Mouse (Mus musculus): ENCODE measurements at regions not wholly inside any gene's neighbourhood (a gene's known extent, or its start where the extent isn't known, plus 50 kb on each side); places are given as distances from the start of the nearest gene placed in this dataset.

GRCm38 (mm10) chr13:101625922-101626321, 142.1 kb downstream of the Pik3r1 start:
- DNase-seq (ENCODE audit: low spot score in 2 of 2) = no peak

- no peak for DNase-seq (ENCODE audit: low spot score in 2 of 2)
Observed at GRCm38 (mm10) chr13:101624179-101624581, 143.8 kb downstream of the Pik3r1 start.

GRCm38 (mm10) chr13:101622649-101623048, 145.4 kb downstream of the Pik3r1 start:
- DNase-seq (ENCODE audit: low spot score in 2 of 2) = no peak

GRCm38 (mm10) chr13:101620660-101621059, 147.4 kb downstream of the Pik3r1 start:
- DNase-seq (ENCODE audit: low spot score in 2 of 2) = no peak

GRCm38 (mm10) chr13:101619154-101619553, 148.9 kb downstream of the Pik3r1 start:
- no peak for DNase-seq (ENCODE audit: low spot score in 2 of 2)

GRCm38 (mm10) chr13:101612786-101613185, 155.2 kb downstream of the Pik3r1 start:
- DNase-seq (ENCODE audit: low spot score in 2 of 2) = no peak

GRCm38 (mm10) chr13:101611725-101612124, 156.3 kb downstream of the Pik3r1 start:
- DNase-seq (ENCODE audit: low spot score in 2 of 2) = no peak

- no peak for DNase-seq (ENCODE audit: low spot score in 2 of 2)
Observed at GRCm38 (mm10) chr13:101606184-101606730, 161.8 kb downstream of the Pik3r1 start.

GRCm38 (mm10) chr13:101605685-101606084, 162.3 kb downstream of the Pik3r1 start:
- no peak for DNase-seq (ENCODE audit: low spot score in 2 of 2)

- no peak for DNase-seq (ENCODE audit: low spot score in 2 of 2)
Observed at GRCm38 (mm10) chr13:101605051-101605450, 163.0 kb downstream of the Pik3r1 start.

GRCm38 (mm10) chr13:101598126-101598485, 169.9 kb downstream of the Pik3r1 start:
- DNase-seq (ENCODE audit: low spot score in 2 of 2) = no peak

- peak in 1 of 2 experiments; percentile 7 for DNase-seq (ENCODE audit: low spot score in 2 of 2)
Observed at GRCm38 (mm10) chr13:101597243-101598125, 170.5 kb downstream of the Pik3r1 start.

- DNase-seq (ENCODE audit: low spot score in 2 of 2) = no peak
Observed at GRCm38 (mm10) chr13:101594511-101595175, 173.4 kb downstream of the Pik3r1 start.

GRCm38 (mm10) chr13:101592355-101592754, 175.7 kb downstream of the Pik3r1 start:
- DNase-seq (ENCODE audit: low spot score in 2 of 2) = no peak

GRCm38 (mm10) chr13:101588905-101589304, 179.1 kb downstream of the Pik3r1 start:
- no peak for DNase-seq (ENCODE audit: low spot score in 2 of 2)

- DNase-seq (ENCODE audit: low spot score in 2 of 2) = no peak
Observed at GRCm38 (mm10) chr13:101586787-101587186, 181.2 kb downstream of the Pik3r1 start.

- no peak for DNase-seq (ENCODE audit: low spot score in 2 of 2)
Observed at GRCm38 (mm10) chr13:101576481-101576880, 191.5 kb downstream of the Pik3r1 start.

GRCm38 (mm10) chr13:101572809-101573590, 195.0 kb downstream of the Pik3r1 start:
- no peak for DNase-seq (ENCODE audit: low spot score in 2 of 2)

GRCm38 (mm10) chr13:101572246-101572645, 195.8 kb downstream of the Pik3r1 start:
- no peak for DNase-seq (ENCODE audit: low spot score in 2 of 2)

- no peak for DNase-seq (ENCODE audit: low spot score in 2 of 2)
Observed at GRCm38 (mm10) chr13:101570034-101570433, 198.0 kb downstream of the Pik3r1 start.

GRCm38 (mm10) chr13:101568985-101569631, 198.9 kb downstream of the Pik3r1 start:
- no peak for DNase-seq (ENCODE audit: low spot score in 2 of 2)

Data from left cerebral cortex, adult 8-10 months (tissue).